Mouse (Mus musculus) layer of hippocampus, postnatal 36 days (tissue): ENCODE data around the gene Pnmal1. TPM values are rescaled to one million over a fixed set of nuclear protein-coding genes. Genes with fewer than 3 reads are reported as not detected.

ENCODE experiments used
- DNase-seq, 2 experiments: peaks; one replicate each; pipeline ENCODE4 v3.0.0; 2022
- total RNA-seq, 2 experiments: library from RNA; stranded (reverse); gene quantifications; 2 replicates each; pipeline ENCODE4 v1.2.3; 2021

The Pnmal1 gene
- total RNA-seq, 2 experiments from 2014 or later, result 119 to 124 TPM

DNA sequence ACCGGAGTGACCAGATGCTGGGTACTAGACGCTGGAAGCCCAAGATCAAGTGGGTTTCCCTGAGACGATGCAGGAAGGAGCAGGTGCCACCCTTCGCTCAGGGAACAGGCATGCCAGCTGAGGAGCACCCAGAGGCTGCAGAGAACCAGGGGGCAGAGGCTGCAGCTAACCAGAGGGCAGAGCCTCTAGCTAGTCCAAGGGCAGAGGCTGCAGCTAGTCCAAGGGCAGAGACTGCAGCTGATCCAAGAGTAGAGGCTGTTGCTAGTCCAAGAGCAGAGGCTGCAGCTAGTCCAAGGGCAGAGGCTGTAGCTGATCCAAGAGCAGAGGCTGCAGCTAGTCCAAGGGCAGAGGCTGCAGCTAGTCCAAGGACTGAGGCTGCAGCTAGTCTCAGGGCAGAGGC, 35.9 kb downstream of the Pnmal1 start:
- no peak for DNase-seq

DNA sequence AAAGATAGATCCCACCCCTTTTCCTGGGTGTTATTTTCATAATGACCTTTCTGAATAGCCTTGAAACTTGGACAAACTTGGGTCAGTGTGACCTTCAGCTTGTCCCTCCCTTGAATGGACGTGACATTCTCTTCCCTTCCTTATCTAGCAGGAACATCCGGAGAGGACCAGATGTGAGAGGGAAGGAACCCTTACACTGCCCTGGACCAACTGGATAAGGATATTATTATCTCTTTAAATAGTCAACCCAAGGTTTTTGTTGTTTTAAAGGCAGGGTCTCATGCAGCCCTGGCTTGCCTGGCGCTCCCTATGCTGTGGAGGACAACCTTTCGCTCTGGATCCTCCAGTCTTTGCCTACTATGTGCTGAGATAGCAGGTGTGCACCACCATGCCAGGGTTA, 39.8 kb downstream of the Pnmal1 start:
- no peak for DNase-seq

DNA sequence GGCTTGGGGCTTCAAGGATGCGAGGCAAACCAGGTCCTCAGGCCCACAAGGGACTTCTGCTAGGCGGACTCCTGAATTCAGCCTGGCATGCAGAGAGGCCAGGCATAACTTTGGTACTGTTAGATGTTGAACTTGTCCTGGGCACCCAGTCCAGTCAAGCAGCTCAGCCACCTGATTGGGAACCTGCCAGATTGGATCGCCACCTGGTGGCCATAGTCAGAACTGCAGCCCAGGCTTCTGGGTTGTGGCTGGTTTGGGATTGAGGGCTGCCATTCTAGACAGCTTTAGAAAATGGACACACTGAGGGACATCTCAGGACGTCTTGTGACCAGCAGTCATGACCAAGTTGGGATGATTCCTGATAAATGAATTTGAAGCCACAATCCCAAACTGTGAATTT, 40.2 kb downstream of the Pnmal1 start:
- DNase-seq, result peak; percentile 87 to 89

- DNase-seq, result peak; percentile 78 to 81
Measured at GRCm38 (mm10) chr7:17002375-17003195, 43.1 kb downstream of the Pnmal1 start.

GRCm38 (mm10) chr7:17003230-17003960, 43.9 kb downstream of the Pnmal1 start:
- no peak for DNase-seq

DNA sequence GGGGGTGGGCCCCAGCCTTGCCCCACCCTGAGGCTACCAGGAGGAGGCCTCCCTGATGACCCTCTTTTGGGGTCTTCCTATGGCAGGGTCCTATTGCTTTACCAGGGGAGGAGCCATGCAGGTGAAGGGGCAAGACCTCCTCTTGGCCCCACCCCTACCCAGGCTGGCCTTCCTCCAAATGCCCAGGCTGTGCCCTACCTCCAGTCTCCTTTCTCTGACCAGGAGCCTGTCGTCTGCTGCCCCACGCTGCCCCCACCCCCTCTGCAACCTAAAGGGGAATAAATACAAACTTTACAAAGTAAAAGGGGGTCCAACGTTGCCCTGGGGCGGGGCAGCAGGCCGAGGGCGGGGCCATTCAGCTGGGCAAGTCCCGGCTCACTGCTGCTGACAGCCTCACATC, 45.2 kb downstream of the Pnmal1 start:
- no peak for DNase-seq

DNA sequence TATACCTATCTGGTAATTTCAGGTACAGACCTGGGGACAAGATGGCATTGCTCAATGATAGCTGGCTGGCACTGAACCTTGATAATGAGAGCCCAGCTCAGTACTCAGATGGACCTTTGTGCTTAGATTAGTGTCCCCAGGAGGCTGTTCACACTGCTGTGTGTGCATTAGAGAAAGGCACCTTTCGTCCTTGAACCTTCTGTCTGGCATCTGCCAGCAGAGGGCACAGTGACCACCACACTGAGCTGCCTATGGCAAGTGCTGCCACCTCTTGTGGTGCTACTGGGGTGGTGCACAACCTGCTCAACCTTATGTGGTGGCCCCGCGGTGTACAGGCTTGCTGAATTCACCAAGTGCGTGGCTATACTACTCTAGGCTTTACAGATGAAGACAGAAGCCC, 47.8 kb downstream of the Pnmal1 start:
- no peak for DNase-seq

DNA sequence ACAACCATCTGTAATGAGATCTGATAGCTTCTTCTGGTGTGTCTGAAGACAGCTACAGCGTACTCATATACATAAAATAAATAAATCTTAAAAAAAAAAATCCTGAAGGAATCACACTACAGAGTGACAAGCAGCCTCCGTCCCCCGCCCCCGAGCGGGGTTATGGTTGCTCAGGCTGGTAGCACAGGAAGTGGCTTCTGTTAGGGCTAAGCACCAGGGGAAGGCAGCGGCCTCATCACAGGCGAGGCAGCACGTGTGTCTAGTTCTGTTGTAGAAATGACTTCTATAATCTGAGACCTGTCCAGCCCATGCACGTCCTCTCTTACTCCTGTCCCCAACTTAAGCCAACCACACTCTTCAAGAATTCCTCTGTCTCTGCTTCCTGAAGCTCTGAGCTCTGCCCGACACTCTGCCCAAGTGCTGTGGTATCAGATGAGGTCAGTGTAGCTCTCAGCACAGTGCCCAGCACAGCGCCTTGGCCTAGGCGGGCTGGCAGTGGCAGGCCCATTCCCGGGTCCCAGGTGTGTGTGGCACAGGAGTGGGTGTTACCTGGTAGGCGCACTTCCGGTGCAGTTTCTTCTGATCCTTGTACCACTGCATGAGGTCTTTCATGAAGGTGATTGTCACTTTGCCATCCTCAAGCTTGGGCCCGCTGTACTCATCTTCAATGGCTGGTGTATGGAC, 50.0 kb downstream of the Pnmal1 start:
- no peak for DNase-seq

DNA sequence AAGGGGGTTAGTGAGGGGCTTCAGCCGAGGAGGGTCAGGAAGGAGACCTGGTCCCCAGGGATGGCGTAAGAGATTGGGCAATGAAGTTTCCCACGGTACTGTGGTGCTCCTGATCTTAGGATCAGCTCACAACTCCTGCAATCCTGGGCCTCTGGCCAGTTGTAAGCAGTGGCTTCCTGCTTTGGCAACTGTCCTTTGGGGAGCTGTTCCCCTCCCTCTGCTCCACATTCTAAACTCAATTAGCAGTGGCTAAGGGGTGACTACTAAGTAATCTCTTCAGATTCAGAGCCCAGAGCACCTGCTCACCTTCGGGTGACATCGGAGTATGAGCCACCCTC, 50.5 kb downstream of the Pnmal1 start:
- no peak for DNase-seq

GRCm38 (mm10) chr7:17011909-17012590, 52.6 kb downstream of the Pnmal1 start:
- no peak for DNase-seq

Other genes starting within 250 kb of the Pnmal1 start
- not detected for gene Ceacam9, start 237.8 kb upstream of the Pnmal1 start, total RNA-seq
- gene Ap2s1, start 221.3 kb upstream of the Pnmal1 start, total RNA-seq, result 100 to 1,000 TPM; 257 to 299 TPM
- gene Slc1a5, start 178.3 kb upstream of the Pnmal1 start, total RNA-seq, result 1 to 10 TPM; 2.1 to 2.7 TPM
- gene Strn4, start 143.8 kb upstream of the Pnmal1 start, total RNA-seq, result 100 to 1,000 TPM; 288 to 292 TPM
- 10 to 100 TPM; 41.8 to 44.7 TPM for gene Fkrp, start 142.9 kb upstream of the Pnmal1 start, total RNA-seq
- gene Prkd2, start 116.8 kb upstream of the Pnmal1 start, total RNA-seq, result 1 to 10 TPM; 5.8 to 8.2 TPM
- gene Dact3, start 84.4 kb upstream of the Pnmal1 start, total RNA-seq, result 100 to 1,000 TPM; 146 to 149 TPM
- gene Gng8, start 67.9 kb upstream of the Pnmal1 start, total RNA-seq, result 1 to 10 TPM; 2.4 to 2.7 TPM
- not detected for gene Ptgir, start 53.2 kb upstream of the Pnmal1 start, total RNA-seq
- gene Calm3, start 35.6 kb upstream of the Pnmal1 start, total RNA-seq, result 1,000 to 10,000 TPM; 2,055 to 2,361 TPM
- gene Pnmal2, start 15.0 kb upstream of the Pnmal1 start, total RNA-seq, result 100 to 1,000 TPM; 345 to 361 TPM
- gene Gm42372, start 23.4 kb downstream of the Pnmal1 start, total RNA-seq, result 10 to 100 TPM; 55.2 to 56.6 TPM
- gene Ccdc8, start 33.0 kb downstream of the Pnmal1 start, total RNA-seq, result 1 to 10 TPM; 2.2 to 2.8 TPM
- gene Ppp5c, start 68.2 kb downstream of the Pnmal1 start, total RNA-seq, result 100 to 1,000 TPM; 147 to 149 TPM
- gene Hif3a, start 102.7 kb downstream of the Pnmal1 start, total RNA-seq, result 10 to 100 TPM in 1 of 2 experiments, 1 to 10 TPM in 1; 4.3 to 14.4 TPM
- gene Psg16, start 114.4 kb downstream of the Pnmal1 start, total RNA-seq, result 1 to 10 TPM; 3.0 to 3.8 TPM
- gene Ceacam3, start 190.6 kb downstream of the Pnmal1 start, total RNA-seq, result not detected
- not detected for gene Psg29, start 243.8 kb downstream of the Pnmal1 start, total RNA-seq